Mouse (Mus musculus) hindbrain, embryonic 14.5 days (tissue): Measurements from ENCODE around the gene Gm43064. TPM values are rescaled to one million over a fixed set of nuclear protein-coding genes. Genes with fewer than 3 reads are reported as not detected.
"Not testable (repeated sequence)": the region's sequence is repeated elsewhere in the genome, so short reads cannot be mapped to it uniquely, and the experiment has no call there.

ENCODE experiments used
- ATAC-seq: fragments of 200-750 bp; cut with Nextera tagmentation; 2 replicates; pipeline ENCODE4 v1.8.0; 2017; ENCODE audit warnings: moderate number of reproducible peaks, mild to moderate bottlenecking, moderate TSS enrichment, moderate library complexity; ENCODE audit not compliant: low FRiP score
- DNase-seq: peaks from one replicate; pipeline ENCODE4 v3.0.0-alpha.2; 2015; ENCODE audit warnings: low spot score
- H3K27ac ChIP-seq: fragments of 300-500 bp; sonication (generic); 2 replicates; pipeline ENCODE4 v1.5.1; 2014; ENCODE audit warnings: mild to moderate bottlenecking, moderate library complexity
- H3K27me3 ChIP-seq: fragments of 300-500 bp; sonication (generic); 2 replicates; pipeline ENCODE4 v1.6.1; 2014; ENCODE audit warnings: mild to moderate bottlenecking, low read length, mixed read lengths; ENCODE audit not compliant: control insufficient read depth, insufficient read depth
- H3K36me3 ChIP-seq: fragments of 300-500 bp; sonication (generic); replicated peaks from 2 replicates; pipeline ENCODE4 v1.6.1; 2014; ENCODE audit not compliant: control insufficient read depth, insufficient read depth
- H3K4me1 ChIP-seq: fragments of 300-500 bp; sonication (generic); replicated peaks from 2 replicates; pipeline ENCODE4 v1.6.1; 2014; ENCODE audit warnings: antibody characterized with exemption, low read length, mixed read lengths; ENCODE audit not compliant: control insufficient read depth, insufficient read depth
- H3K4me2 ChIP-seq: fragments of 300-500 bp; sonication (generic); replicated peaks from 2 replicates; pipeline ENCODE4 v1.6.1; 2014; ENCODE audit warnings: mild to moderate bottlenecking, moderate library complexity
- H3K4me3 ChIP-seq: fragments of 300-500 bp; sonication (generic); replicated peaks from 2 replicates; pipeline ENCODE4 v1.5.1; 2014; ENCODE audit warnings: mild to moderate bottlenecking, low read length
- H3K9ac ChIP-seq: fragments of 300-500 bp; sonication (generic); 2 replicates; pipeline ENCODE4 v1.6.1; 2014
- H3K9me3 ChIP-seq: fragments of 300-500 bp; sonication (generic); 2 replicates; pipeline ENCODE4 v1.6.1; 2016; ENCODE audit warnings: low read length; ENCODE audit not compliant: control insufficient read depth
- WGBS: fragments of 180-500 bp; shearing (Covaris S2); extraction: QIAGEN DNeasy Blood & Tissue Kit; methylation state at CpG from one replicate; pipeline ENCODE4 v1.1.7; 2014; 5-methylcytosine and 5-hydroxymethylcytosine counted together
- polyA plus RNA-seq: library from polyadenylated mRNA; unstranded; fragments of >200 nt; fragmentation: Nextera tagmentation; extraction: Ambion mirVana; gene quantifications from 2 replicates; pipeline ENCODE4 v1.2.1, GENCODE M21; 2014

Gene Gm43064
- polyA plus RNA-seq, 1 experiment from 2014 or later: 0.54 TPM

GRCm38 (mm10) chr3:103840195-103840594 is 30.8 kb downstream of the Gm43064 start:
- not testable (repeated sequence) for H3K4me1 ChIP-seq, H3K36me3 ChIP-seq, H3K27me3 ChIP-seq, H3K9ac ChIP-seq, DNase-seq, H3K4me3 ChIP-seq, H3K27ac ChIP-seq, H3K4me2 ChIP-seq, ATAC-seq, H3K9me3 ChIP-seq
- 67% methylated on average over 3 of the region's 3 CpGs for WGBS

DNA sequence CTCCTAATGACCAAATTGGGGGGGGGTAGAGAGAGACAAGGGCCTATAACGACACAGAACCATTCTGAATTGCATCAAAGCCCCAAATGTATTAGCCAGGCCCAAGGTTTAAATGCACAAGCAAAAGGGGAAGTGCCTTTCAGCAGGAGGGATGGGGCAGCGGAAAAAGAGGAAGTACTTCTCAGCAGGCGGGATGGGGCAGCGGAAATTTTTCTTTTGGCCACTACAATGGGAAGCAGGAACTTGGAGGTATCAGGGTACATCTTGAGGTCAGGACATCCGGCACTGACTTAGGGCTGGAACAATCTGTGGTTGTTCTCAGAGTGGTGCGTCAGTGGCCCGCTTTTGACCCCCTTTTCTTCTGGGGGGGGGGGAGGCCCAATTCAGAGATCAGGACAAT is 31.6 kb downstream of the Gm43064 start:
- not testable (repeated sequence) for DNase-seq, H3K4me2 ChIP-seq, H3K9me3 ChIP-seq, H3K27ac ChIP-seq, H3K36me3 ChIP-seq, ATAC-seq, H3K4me3 ChIP-seq, H3K9ac ChIP-seq, H3K4me1 ChIP-seq, H3K27me3 ChIP-seq
- 96% methylated on average over 7 of the region's 7 CpGs for WGBS

DNA sequence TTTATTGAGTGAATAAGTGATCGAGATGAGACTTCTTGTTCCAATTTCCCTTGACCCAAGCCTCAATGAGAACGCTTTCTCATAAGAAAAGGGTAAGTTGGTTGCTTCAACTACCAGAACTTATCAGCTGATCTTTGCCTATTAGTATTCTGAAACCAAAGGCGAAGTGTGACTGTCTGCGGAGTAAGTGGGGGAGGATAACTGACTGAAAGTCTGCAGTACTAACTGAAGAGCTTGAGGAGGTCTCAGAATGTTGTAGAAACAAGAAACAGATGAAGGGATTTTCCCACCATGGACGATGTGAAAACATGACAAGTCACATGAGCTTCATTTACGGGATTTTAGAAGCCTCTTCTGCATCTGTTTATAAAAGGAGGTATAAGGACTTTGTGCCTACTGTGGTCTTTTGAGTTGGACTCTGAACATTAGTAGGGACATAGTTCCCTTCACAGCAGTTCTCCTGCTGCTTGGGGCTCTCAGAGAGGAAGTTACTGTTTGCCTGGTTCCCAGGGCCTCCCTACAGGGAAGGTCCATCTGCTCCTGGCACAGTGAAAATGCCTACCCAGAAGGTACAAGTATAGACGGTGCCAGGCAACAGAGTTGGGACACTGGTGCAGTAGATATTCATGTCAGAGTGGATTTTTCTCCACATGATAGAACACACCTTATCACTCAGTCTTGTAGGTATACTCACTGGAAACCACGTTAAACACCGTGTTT is 41.4 kb downstream of the Gm43064 start:
- ATAC-seq: no peak
- H3K9me3 ChIP-seq: no peaks in the 10 kb centered on the region
- H3K4me2 ChIP-seq: no peak overlapping the region
- H3K4me3 ChIP-seq: no peak overlapping the region
- H3K27ac ChIP-seq: no peak overlapping the region
- H3K9ac ChIP-seq: no peak overlapping the region
- H3K27me3 ChIP-seq: no peaks in the 10 kb centered on the region
- H3K4me1 ChIP-seq: no peaks in the 10 kb centered on the region
- 81% methylated on average over 9 of the region's 9 CpGs for WGBS
- no peak for DNase-seq
- H3K36me3 ChIP-seq: no peaks in the 10 kb centered on the region

DNA sequence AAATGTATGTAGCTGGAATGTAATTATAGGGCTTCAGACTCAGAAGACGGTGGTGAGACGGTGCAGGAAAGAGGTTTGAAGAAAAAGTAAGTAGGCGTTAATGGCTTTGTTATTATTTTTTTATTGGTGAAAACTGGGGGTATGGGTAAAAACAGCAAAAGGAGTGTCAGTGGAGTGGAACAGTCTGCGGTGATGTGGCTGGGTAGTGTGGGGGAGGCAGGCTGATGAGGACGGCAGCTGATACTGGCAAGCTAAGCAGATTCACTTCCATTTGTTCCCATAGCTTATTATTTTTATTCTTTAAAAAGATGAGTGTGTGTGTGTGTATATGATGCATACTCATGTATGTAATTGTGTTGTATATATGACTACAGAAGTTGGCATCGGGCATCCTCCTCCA is 42.1 kb downstream of the Gm43064 start:
- Histone ChIP-seq H3K4me1 (no peaks in the 10 kb centered on the region), H3K27me3 (no peaks in the 10 kb centered on the region), H3K9me3 (no peaks in the 10 kb centered on the region), H3K27ac (no peak overlapping the region), H3K36me3 (no peaks in the 10 kb centered on the region), H3K9ac (no peak overlapping the region), H3K4me3 (no peak overlapping the region), H3K4me2 (no peak overlapping the region)
- DNase-seq (no peak), ATAC-seq (no peak)
- 95% methylated on average over 6 of the region's 6 CpGs for WGBS

GRCm38 (mm10) chr3:103851882-103852281 is 42.5 kb downstream of the Gm43064 start:
- WGBS: 88% methylated on average over 8 of the region's 8 CpGs
- DNase-seq: no peak

DNA sequence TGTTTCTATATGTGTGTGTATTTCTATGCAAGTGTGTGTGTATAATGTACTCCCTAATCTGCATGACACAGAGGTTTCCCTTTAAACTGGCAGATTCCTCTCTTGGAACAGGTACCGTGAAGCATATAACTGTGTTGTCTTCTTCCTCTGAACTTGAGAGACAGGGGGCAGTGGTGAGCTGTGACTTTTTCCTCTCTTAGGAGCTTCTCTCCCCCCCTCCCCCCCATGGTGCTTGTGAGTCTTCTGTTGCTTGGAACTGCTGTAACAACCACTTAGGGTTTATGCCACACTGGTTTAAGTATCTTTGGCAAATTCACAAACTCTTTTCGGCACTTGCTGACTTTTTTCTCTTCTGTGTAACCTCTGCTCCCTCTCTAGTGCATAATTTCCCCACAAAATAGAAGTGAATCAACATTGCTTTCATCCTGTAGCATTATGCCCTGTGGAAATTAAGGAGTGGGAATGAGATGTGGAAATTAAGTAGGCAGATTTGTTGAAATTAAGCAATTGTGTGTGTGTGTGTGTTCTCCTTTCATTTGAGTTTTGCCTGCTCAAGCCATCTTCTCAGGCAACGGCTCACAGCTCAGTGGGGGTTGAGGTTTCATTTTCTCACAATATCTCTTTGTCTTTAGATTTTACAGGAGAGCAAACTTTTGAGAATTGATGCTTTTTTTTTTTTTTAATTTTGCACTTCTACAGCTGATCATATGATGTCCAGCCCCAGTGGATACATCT is 43.4 kb downstream of the Gm43064 start:
- Histone ChIP-seq H3K4me3 (no peak overlapping the region), H3K9ac (no peak overlapping the region), H3K9me3 (no peaks in the 10 kb centered on the region), H3K4me2 (no peak overlapping the region), H3K27me3 (no peaks in the 10 kb centered on the region), H3K36me3 (no peaks in the 10 kb centered on the region), H3K27ac (no peak overlapping the region), H3K4me1 (no peaks in the 10 kb centered on the region)
- WGBS: 69% methylated on average over 3 of the region's 3 CpGs
- no peak for ATAC-seq
- no peak for DNase-seq

More at GRCm38 (mm10) chr3:103851882-103852281, 42.5 kb downstream of the Gm43064 start:
- Histone ChIP-seq H3K27me3 (no peaks in the 10 kb centered on the region), H3K4me1 (no peaks in the 10 kb centered on the region), H3K9ac (no peak overlapping the region), H3K9me3 (no peaks in the 10 kb centered on the region), H3K4me2 (no peak overlapping the region), H3K4me3 (no peak overlapping the region), H3K27ac (no peak overlapping the region), H3K36me3 (no peaks in the 10 kb centered on the region)
- no peak for ATAC-seq

DNA sequence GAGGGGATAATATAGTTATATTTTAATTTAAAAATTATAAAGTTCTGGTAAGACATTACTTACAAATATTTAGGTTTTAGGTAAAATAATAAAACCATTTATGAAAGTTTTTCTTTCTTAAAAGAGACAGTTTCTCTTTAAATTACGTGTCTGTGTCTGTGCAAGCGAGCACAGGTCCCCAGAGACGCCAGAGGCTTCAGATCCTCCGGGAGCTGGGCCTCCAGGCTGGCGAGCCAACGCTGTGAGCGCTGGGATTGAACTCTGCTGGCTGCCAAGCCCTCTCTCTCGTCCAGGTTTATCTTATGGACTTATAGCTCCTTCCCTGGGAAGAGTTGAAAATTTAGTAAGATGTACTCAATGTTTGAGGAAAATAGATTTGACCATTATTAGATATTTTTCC is 44.4 kb downstream of the Gm43064 start:
- 62% methylated on average over 8 of the region's 8 CpGs for WGBS

DNA sequence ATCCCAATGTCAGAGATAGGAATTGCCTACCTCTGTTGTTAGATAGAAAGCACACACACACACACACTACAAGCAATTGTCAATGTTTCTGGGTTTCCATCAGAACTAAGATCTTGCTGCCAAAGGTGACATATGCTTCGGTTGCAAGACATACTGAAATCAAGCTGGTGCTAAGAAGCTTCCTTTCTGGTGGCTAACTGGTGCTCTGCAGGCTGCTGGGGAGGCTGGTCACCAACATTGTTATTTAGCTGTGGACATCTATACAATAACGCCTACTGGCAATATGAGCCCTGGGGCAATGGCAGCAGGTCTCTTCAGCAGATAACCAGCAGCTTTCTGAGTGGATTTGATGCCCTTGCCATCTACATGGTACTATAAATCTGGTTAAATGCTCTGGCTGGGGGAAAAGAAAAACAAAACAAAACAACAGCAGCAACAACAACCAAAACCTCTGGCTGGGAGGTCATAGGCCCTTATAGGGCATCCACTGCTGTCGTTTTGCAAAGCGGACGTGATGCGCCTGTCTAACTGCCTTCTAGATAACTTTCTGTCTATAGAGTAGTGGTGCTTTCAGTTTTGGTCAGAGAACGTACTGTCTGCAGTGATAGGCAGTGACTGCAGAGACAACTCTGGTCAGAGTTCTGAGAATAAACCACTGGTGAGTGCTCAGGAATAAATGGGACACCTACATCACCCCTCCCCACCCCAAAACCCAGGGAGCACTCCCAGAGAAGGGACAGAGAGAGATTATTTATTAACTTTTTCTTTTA is 47.8 kb downstream of the Gm43064 start:
- ATAC-seq: no peak
- Histone ChIP-seq H3K4me1 (no peaks in the 10 kb centered on the region), H3K4me3 (no peak overlapping the region), H3K4me2 (no peak overlapping the region), H3K9me3 (no peaks in the 10 kb centered on the region), H3K36me3 (no peaks in the 10 kb centered on the region), H3K27ac (no peak overlapping the region), H3K9ac (no peak overlapping the region), H3K27me3 (no peaks in the 10 kb centered on the region)
- WGBS: 93% methylated on average over 7 of the region's 7 CpGs
- no peak for DNase-seq

More for the DNA sequence above, 44.4 kb downstream of the Gm43064 start:
- DNase-seq: no peak
- Histone ChIP-seq H3K4me3 (no peak overlapping the region), H3K36me3 (no peaks in the 10 kb centered on the region), H3K4me2 (no peak overlapping the region), H3K4me1 (no peaks in the 10 kb centered on the region), H3K27ac (no peak overlapping the region), H3K9me3 (no peaks in the 10 kb centered on the region), H3K9ac (no peak overlapping the region), H3K27me3 (no peaks in the 10 kb centered on the region)
- no peak for ATAC-seq

DNA sequence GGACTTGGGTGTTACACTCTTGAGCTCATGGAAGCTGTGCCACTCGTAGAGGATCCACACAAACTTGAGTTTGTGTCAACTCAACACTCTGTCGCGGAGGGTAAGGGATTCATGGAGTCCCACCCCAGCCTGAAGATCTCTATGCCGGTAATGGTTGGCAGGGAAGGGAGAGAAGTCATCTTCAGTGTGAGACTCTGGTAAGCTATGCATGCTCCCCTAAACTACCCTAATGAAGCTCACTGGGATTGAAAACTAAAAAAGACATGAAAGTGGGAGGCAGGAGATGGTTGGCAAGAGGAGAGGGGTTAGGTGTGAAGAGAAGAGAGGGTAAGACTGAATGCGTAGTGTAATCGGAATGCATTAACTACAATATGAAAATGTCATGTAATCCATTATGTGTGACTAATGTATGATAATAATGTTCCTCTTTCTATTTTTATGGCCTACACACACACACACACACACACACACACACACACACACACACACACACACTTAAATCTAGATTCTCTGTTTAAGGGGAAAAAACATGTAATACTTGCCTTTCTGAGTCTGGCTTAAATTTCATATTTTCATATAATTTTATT is 48.7 kb downstream of the Gm43064 start:
- Histone ChIP-seq H3K4me2 (no peak overlapping the region), H3K4me3 (no peak overlapping the region), H3K9me3 (no peaks in the 10 kb centered on the region), H3K27me3 (no peaks in the 10 kb centered on the region), H3K27ac (no peak overlapping the region), H3K36me3 (no peaks in the 10 kb centered on the region), H3K4me1 (no peaks in the 10 kb centered on the region), H3K9ac (no peak overlapping the region)
- DNase-seq (no peak), ATAC-seq (no peak)
- WGBS: 90% methylated on average over 6 of the region's 6 CpGs
